Mouse (Mus musculus): ENCODE measurements around the gene App.

The App gene

DNA sequence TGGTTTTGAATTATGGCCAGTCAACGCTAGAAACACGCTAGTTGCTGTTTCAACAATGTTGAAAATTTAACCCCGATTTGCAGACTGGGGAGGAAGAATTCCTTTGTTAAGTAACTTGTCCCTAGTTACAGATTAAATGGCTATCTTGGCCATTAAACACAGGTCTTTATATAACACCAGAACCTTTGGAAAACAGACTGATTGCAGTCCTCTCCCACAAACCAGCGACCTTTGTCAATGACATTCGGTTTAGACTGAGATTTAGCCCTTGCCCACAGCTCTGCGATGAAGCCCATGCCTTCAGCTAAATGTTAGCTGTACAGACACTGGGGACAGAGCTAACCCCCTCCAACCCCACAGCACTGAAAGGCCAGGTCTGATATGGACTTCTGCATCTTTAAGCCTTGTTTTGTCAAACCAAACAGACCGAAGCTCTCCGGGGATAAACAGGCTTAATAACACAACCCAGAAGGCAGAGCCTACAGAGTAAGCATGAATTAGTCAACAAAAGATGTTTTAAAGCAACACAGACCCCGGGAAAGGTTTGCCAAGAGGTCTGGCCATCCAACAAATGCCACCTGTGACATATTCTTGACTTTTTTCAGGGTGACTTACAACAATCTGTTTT lies 152.8 kb downstream of the App start:
- no peak for DNase-seq (ENCODE audit: low spot score)

- DNase-seq (ENCODE audit: low spot score) = no peak
These were observed 154.3 kb downstream of the App start for GRCm38 (mm10) chr16:85019273-85019672.

GRCm38 (mm10) chr16:85017845-85018244 lies 155.7 kb downstream of the App start:
- no peak for DNase-seq (ENCODE audit: low spot score)

- no peak for DNase-seq (ENCODE audit: low spot score)
These were observed 160.9 kb downstream of the App start for GRCm38 (mm10) chr16:85012695-85013094.

DNA sequence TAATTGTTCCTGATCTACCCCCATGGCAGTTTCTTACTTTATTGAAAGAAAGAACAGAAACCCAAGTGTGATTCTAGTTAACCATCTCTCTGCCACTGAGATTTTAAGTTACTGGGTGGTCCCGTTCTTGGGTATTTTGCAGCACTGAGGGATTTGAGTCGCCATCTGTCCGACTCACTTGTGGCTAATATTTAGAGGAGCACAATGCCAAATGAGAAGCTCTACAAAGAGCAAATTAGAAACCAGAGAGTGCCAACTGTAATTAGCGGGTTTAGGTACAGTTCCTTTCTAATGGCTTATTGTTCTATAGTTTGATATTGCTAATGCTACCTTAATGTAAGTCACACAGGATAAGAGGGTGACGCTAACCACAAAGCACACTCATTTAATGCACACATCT lies 161.4 kb downstream of the App start:
- no peak for DNase-seq (ENCODE audit: low spot score)

GRCm38 (mm10) chr16:85010651-85011050 lies 162.9 kb downstream of the App start:
- DNase-seq (ENCODE audit: low spot score) = no peak

DNA sequence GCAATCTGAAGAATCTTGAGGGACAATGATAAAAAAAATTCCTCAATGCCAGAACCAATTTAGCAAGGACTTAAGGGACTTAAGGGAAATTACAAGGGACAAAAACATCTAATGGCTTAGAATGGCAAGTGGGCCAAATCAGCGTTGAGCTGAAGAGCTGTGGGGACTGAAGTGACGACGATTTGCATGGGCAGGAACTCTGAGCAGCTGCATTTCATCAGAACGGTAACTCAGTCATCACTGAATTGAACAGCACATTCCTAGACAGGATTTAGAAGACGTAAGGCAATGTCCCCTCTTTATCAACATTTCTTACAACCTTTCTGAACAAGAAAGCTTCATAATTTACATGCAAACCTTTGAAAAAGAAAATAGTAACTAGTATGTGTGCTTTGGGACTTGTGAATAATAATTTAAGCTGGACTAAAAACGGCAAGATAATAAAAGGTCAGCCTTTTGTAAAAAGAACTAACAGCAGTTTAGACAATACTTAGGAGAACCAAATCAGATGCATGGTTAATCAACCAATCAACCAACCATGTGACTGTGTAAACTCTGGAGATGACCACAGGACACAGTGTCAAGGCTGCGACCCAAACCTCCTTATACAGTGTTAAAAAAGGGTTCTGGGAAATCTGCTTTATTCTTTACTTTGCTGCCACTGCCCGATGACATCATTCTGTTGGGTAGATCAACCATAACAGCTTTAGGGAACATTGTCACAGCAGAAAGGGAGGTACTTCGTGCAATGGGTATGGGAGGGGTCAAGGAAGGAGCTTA lies 164.5 kb downstream of the App start:
- DNase-seq (ENCODE audit: low spot score) = no peak

DNA sequence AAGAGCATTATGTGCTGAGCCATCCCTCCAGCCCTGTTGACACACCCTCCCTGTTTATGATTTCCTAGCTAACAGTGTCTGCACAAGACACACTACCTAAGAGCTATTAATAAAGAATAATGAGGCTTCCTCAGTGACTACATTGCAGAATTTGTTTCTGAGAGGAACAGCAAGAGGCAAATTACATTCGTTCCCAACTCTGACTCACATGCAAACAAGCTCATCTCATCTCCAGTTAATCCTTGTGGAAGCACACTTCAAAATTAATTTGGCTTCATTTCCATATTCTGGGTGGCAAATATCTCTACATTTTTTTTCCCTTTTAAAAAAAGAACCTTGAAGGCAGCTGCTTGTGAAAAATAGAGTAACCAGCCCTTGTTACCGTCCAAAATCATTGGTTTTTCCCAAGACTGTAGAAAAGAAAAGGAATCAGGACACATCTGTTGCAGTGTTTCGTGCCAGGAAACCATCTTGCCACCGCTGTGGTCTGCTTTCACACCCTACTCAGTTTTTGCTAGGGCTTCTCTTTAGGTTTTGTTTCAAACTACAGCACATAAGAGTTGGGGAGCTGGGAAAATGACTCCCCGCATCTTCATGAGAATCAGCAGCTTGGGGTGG lies 171.5 kb downstream of the App start:
- DNase-seq (ENCODE audit: low spot score) = no peak

DNA sequence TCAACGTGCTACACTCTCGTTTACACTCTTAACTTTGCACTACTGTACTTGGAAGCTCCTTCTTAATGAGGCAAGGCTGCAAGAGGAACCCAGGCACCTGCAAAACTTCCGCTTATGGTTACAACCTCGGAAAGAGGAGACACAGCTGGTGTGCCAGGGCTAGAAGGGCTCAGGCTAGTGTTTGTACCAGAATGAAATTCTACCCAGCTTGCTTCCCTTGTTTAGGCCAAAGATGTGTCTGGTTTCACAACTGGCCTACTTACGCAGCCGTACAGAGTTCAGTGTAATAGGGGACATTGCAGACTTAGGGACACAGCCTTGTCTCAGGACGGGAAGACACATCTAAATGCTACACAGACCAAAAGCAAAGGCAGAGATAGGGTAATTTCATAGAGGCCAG lies 173.3 kb downstream of the App start:
- DNase-seq (ENCODE audit: low spot score) = no peak

DNA sequence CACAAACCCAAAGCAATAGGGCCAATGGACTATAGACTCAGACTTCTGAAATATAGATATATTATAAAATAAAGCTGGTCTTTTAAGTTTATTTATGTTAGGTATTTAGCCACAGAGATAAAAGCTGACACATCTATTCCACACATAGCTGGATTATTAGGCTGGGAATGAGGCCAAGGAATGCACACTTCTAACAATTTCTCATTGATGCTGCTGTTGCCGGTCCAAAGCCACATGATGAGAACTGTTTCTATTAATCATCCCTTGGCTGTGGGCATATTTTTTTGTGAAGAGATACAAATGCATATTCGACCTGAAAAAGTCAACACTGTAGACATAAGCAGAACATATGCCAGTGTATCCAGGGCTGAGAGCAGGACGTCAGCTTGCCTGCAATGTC lies 176.0 kb downstream of the App start:
- no peak for DNase-seq (ENCODE audit: low spot score)

DNA sequence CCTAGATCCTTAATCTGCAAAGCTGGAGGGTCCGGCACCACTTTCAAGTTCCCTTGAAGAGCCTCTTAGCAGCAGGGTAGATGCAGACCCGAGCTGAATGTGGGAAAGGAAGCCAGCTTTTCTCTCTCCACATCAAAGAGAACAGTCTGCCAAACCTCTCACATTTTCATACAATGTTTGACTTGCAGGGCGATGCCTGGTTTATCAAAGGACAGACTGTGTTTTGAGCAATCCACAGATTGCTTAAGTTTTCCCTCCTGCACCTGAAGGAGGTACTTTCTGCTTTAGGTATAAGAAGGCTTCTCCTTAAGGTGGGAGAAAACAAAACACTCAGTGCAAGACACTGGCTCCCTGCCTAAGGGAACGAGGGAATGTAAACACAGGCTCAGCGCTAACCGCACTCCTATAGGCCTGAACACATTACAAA lies 178.1 kb downstream of the App start:
- DNase-seq (ENCODE audit: low spot score) = peak; percentile 3

GRCm38 (mm10) chr16:84992888-84993287 lies 180.7 kb downstream of the App start:
- no peak for DNase-seq (ENCODE audit: low spot score)

- no peak for DNase-seq (ENCODE audit: low spot score)
These were observed 182.6 kb downstream of the App start for GRCm38 (mm10) chr16:84991011-84991410.

DNA sequence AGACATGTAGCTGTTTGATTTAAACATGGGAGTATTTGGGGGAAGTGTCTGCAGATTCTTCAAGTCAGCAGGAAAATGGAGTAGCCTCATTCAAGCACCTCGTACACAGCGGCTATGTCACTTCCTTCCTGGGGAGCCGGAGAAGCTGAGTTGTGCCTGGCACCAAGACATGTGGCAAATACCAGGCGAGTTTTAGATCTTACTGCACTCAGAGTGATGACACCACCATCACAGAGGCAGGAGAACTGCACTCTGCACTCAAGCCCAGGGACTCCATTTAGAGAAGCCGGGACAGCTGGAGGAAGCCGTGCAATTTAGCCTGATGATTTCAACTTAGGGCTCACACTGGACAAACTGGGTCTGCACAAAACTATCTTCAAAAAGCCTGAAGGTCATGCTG lies 183.6 kb downstream of the App start:
- peak; percentile 47 for DNase-seq (ENCODE audit: low spot score)

DNA sequence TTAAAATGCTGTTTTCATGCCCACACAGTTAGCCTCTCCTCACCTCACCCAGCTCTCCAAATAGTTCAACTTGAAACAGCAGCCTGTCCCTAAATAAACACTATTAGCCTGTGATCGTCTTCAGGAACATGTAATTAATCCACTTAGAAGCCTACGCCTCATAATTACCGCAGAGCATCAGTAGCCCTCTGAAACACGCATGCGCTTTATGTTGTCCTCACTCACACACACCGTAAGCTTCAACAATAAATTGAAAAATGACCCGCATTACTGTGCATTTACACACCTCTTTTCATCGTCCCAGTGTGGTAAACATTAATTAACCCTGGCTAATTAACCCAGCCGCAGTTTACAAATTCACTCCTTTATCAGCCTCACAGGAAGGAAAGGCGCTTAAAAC lies 184.1 kb downstream of the App start:
- no peak for DNase-seq (ENCODE audit: low spot score)

DNA sequence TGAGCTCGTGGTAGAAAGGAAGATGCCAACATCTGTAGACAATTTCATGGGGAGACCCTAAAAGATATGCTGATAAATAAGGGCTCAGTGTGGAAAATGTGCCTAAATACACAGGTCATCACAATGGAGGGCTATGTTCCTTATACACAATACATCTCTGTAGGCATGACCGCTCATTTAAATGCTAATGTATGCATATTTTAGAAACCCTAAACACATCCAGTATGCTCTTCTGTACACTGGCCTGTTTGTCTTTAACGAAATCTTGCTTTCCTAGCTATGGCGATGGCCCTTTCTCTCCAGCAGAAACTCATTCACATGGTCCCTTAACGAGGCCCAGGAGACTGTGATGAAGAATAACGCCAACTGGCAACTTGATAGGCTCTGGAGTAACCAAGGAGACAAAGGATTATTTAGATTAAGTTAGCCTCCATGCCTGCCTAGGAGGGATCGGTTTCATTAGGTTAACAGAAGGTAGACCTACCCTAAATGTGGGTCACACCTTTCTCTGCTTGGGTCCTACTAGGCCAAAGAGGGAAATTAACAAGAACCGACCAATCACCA lies 185.8 kb downstream of the App start:
- DNase-seq (ENCODE audit: low spot score) = no peak

DNA sequence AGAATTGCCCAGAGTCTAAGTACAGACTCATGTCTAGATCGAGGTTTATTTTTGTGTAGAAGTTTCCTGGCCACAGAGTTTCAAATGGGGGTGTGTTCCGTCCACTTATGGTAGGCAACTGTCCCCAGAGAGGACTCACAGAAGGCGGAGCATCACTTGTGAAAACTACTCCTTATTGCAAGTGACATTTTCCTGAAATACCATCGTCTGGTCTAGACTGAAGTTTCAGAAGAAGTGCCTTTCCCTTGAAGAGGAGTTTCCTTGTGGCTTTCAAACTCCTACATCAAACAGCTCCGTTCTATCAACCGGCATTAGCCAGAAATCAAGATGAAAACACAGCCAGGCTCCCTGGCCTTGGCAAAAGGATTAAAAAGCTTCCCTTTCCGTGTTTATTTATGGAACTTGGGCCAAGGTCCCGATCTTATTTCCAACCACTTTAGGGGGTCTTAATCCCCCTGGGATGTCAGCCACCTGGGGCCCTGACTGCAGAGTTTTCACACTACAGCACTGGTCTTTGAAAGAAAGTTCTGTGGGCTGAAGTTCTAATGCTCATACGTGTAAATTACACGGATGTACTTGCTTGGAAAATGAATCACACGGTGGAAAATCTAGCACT lies 187.4 kb downstream of the App start:
- DNase-seq (ENCODE audit: low spot score) = no peak

DNA sequence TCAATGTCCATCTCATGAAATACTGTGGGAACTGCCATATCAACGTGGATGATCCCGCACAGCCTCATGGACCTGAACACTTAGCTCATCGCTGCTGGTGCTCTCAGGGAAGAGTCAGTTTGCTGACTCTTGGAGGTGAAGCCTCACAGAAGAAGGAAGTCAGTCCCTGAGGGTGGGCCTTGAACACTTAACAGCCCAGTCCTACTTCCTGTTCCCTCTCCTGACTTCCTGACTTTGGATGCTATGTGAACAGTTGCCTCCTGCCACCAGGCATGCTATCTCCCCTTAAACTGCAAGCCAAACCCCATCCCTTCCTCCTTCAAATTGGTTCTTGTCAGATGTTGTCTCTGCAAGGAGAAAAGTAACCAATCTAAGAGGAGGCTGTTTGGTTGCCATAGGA lies 188.2 kb downstream of the App start:
- DNase-seq (ENCODE audit: low spot score) = no peak

- no peak for DNase-seq (ENCODE audit: low spot score)
These were observed 190.1 kb downstream of the App start for GRCm38 (mm10) chr16:84983428-84983827.

GRCm38 (mm10) chr16:84982589-84982988 lies 191.0 kb downstream of the App start:
- peak; percentile 54 for DNase-seq (ENCODE audit: low spot score)

GRCm38 (mm10) chr16:84978589-84978988 lies 195.0 kb downstream of the App start:
- no peak for DNase-seq (ENCODE audit: low spot score)

- no peak for DNase-seq (ENCODE audit: low spot score)
These were observed 199.4 kb downstream of the App start for GRCm38 (mm10) chr16:84974176-84974518.

Measured in T-cell, adult 2 months (primary cell).